In the genomic region with DNA sequence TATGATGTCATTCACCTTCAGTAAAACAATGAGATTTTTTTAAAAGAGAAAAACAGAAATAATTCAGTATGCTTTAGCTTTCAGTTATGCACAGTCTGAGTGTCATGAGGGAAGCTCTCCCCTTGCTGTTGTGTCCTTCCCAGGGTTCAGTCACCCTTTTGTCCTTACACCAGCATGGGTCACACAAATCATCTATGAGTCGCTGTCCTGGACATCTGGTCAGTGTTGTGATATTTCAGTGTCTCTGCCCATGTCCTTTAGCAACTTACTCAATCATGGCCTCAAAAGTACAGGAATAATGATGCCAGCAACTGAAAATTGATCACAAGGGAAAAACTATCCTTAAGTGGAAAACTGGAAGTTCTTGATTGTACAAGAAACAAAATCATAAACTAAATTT, we compare ENCODE assay signal across 12 mouse cellular contexts.
"Had no signal": no experiment of that assay in that cellular context is flagged by ENCODE, and none has a peak within 500 bp of the region (broad histone marks: within the 10 kb centered on the region; RNA-seq: fewer than 3 reads in every experiment).

No protein-coding gene starts in this region.

- DNase-seq: gastrocnemius, postnatal 25 days; heart, adult 18-20 months; heart, postnatal 10 days; heart, postnatal 4 days; kidney, adult 18-20 months; kidney, adult 8-10 months; kidney, postnatal 10 days; kidney, postnatal 25 days; kidney, postnatal 4 days; liver; liver, embryonic 13.5 days; liver, postnatal 0 days had no signal
